Mouse (Mus musculus) embryonic fibroblast, embryonic 13.5 days (primary cell): Measurements from ENCODE around the gene Dip2b. TPM values are rescaled to one million over a fixed set of nuclear protein-coding genes. Genes with fewer than 3 reads are reported as not detected.

Source experiments
- H3K27ac ChIP-seq: 2 replicates; pipeline ENCODE4 v1.5.1; 2012; ENCODE audit warnings: low read length, control low read depth, inconsistent platforms; ENCODE audit not compliant: insufficient read depth
- H3K4me1 ChIP-seq: 2 replicates; pipeline ENCODE4 v1.6.1; 2011; ENCODE audit warnings: low read length; ENCODE audit not compliant: control insufficient read depth, insufficient read depth
- H3K4me3 ChIP-seq: 2 replicates; pipeline ENCODE4 v1.5.1; 2011; ENCODE audit warnings: mild to moderate bottlenecking, control low read depth, low read length; ENCODE audit not compliant: insufficient read depth
- CTCF ChIP-seq: IDR thresholded peaks from 2 replicates; pipeline ENCODE4 v1.5.1; 2011; ENCODE audit warnings: mild to moderate bottlenecking, control low read depth, low read length, moderate library complexity, borderline replicate concordance; ENCODE audit not compliant: insufficient read depth
- POLR2A ChIP-seq: IDR thresholded peaks from 2 replicates; pipeline ENCODE4 v1.6.1; 2011; ENCODE audit warnings: low read depth, mild to moderate bottlenecking, control low read depth, low read length, moderate library complexity
- polyA plus RNA-seq: library from polyadenylated mRNA; stranded (reverse); fragments of >200 nt; gene quantifications from 2 replicates; pipeline ENCODE4 v1.2.4, GENCODE M21; 2011; ENCODE audit warnings: low read depth; ENCODE audit not compliant: missing spikeins, insufficient read length

The Dip2b gene
- polyA plus RNA-seq, 1 experiment: 20.6 TPM

- no peak overlapping the region for H3K27ac ChIP-seq
- H3K4me3 ChIP-seq: no peak overlapping the region
- H3K4me1 ChIP-seq: peaks cover 2% of the 10 kb centered on the region
- no peak for TF ChIP-seq CTCF
- TF ChIP-seq POLR2A: no peak
These were observed 80.8 kb downstream of the Dip2b start for GRCm38 (mm10) chr15:100119225-100119788.

GRCm38 (mm10) chr15:100121437-100121836 lies 83.0 kb downstream of the Dip2b start:
- H3K27ac ChIP-seq: no peak overlapping the region
- no peak overlapping the region for H3K4me3 ChIP-seq
- no peak for TF ChIP-seq POLR2A
- TF ChIP-seq CTCF: no peak
- no peaks in the 10 kb centered on the region; the same call in none of the 2 replicates for H3K4me1 ChIP-seq

GRCm38 (mm10) chr15:100123867-100124266 lies 85.4 kb downstream of the Dip2b start:
- Histone ChIP-seq H3K4me3 (no peak overlapping the region), H3K27ac (no peak overlapping the region), H3K4me1 (no peaks in the 10 kb centered on the region; the same call in none of the 2 replicates)
- TF ChIP-seq CTCF: no peak
- no peak for TF ChIP-seq POLR2A

DNA sequence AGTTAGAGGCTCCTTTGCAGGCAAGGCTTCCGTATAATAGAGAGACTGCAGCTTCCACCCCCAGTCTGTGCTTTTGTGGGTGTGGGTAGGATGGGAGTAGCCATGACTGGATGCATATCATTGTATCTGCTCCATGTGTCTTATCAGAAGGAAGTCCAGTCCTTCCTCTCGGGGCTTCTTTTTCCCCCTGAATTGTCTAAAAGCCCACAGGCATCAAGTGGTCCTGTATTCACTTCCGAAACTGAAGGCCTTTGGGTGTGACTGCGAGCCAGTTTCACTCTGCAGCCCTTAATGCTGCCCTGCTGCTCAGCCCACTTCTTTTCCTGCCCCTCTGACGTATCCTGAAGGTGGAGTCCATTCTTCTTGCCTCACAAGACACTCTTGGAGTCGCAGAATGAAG lies 86.8 kb downstream of the Dip2b start:
- no peak overlapping the region for H3K27ac ChIP-seq
- TF ChIP-seq POLR2A (no peak), CTCF (no peak)
- no peaks in the 10 kb centered on the region; the same call in 1 of the 2 replicates for H3K4me1 ChIP-seq
- H3K4me3 ChIP-seq: no peak overlapping the region

DNA sequence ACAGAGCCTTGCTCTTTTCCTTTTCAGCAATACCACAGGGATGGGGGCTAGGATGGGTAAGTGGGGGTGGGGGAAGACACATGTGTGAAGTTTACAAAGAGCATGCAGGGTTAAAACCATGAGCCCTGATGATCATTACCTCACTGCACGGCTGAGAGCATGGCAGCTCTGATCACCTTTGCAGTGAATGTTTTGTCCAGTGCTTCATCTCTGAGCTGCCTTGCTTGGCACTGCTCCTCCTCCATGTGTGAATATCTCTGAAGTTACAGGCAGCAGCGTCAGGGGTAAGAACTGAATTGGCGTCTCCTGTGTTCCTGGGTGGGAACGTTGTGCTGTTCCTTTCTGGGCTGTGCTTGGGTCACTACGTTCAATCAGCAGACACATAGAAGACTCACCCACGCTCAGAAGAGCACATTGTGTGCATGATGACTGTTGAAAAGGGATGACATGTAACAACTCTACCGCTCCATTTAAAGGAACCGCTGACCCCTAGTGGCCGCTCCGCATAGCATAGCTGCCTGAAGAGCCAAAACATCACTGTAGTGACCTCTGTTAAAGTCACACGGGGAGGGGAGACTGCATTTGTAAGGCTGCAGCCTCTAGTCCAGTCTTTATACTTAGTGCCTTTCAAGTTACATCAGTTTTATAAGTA lies 88.1 kb downstream of the Dip2b start:
- Histone ChIP-seq H3K4me1 (no peaks in the 10 kb centered on the region; the same call in 1 of the 2 replicates), H3K4me3 (no peak overlapping the region), H3K27ac (no peak overlapping the region)
- peak; percentile 66; the same call in 1 of the 2 replicates for TF ChIP-seq CTCF
- no peak for TF ChIP-seq POLR2A

DNA sequence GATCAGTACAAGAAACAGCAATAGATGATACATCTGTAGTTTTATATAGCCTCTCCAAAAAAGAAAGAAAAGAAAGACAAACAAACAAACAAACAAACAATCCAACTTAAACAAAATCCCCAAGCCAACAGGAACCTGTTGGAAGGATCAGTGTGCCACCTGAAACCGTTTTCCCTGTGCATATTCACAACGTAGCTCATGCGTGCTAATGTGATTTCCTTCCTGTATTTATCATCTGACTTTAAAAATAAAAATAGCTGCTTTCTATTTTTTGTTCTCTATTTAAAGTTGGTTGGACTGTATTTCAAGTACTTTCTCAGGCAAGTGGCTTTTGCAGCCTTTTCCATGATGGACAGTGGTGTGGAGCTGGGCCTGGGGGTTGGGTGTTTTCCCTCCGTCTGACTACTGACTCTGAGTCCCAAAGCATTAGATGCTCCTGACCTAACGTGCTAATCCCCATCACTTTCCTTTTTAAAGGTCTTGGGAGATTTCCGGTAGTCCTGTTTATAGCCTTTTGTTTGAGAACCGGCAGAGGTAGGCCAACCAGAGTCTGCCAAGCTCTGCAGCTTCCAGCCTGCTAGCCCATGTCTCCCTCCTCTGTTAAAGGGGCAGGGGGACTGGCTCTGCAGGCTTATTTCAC lies 90.8 kb downstream of the Dip2b start:
- no peaks in the 10 kb centered on the region; the same call in 1 of the 2 replicates for H3K4me1 ChIP-seq
- no peak overlapping the region for H3K27ac ChIP-seq
- H3K4me3 ChIP-seq: no peak overlapping the region
- TF ChIP-seq POLR2A (no peak), CTCF (no peak)

- no peak for TF ChIP-seq CTCF
- TF ChIP-seq POLR2A: no peak
- Histone ChIP-seq H3K4me3 (no peak overlapping the region), H3K27ac (no peak overlapping the region), H3K4me1 (no peaks in the 10 kb centered on the region)
These were observed 101.2 kb downstream of the Dip2b start for GRCm38 (mm10) chr15:100139665-100140064.

DNA sequence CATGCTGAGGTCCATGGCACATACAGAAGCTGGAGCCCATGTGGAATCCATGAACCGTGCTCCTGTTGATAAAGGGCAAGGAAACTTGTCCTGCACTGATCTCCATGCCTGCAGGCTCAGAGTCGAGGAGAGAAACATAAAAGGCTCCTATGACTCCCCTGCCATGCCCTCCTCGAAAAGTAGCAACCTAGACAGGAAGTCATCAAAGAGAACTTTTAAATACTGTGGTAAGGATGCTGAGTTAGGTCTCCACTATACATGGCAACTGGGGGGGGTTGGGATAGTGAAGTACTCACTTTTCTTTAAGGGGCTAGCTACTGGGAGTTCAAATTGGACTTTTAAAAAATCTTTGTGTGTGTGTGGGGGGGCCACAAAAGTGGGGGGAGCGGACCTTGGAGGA lies 102.0 kb downstream of the Dip2b start:
- Histone ChIP-seq H3K27ac (no peak overlapping the region), H3K4me3 (no peak overlapping the region), H3K4me1 (no peaks in the 10 kb centered on the region)
- no peak for TF ChIP-seq POLR2A
- TF ChIP-seq CTCF: no peak

DNA sequence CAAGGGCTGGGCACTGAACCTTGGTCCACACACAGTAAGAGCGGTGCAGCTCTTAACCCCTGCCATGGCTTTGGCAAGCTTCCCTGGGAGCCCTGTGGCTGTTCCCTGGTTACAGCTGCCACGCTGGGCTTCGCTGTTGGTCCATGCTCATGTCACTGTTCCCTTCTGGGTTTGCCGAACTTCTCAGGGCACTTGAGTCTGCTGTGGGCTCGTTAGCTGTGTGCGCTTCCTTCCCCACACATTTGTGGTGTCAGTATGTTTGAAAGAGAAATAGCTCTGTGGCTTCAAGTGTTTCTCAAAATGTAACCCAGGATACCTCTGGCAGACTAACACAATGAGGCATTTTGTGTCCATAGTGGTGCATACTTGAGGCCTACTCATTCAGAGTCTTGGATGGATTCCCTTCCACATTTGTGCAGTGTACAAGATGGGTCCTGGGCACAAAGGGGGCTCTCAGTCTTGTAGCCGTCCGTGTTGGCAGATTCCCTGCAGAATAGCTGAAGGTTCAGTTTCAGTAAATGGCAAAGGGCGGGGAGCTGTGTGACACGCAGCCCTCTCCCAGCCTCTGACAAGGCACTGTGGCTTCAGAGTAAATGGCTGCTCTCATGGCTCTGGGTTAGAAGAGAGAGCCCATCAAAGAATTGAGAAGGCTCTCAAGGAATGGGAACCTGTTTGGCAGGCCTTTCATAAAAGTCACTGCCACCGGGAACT lies 104.8 kb downstream of the Dip2b start:
- TF ChIP-seq CTCF (no peak), POLR2A (no peak)
- no peak overlapping the region for H3K4me3 ChIP-seq
- H3K4me1 ChIP-seq: no peaks in the 10 kb centered on the region
- H3K27ac ChIP-seq: no peak overlapping the region
